Mouse (Mus musculus): ENCODE results near the gene Gemin7.
A peak's percentile ranks its signal among the peaks of the same experiment; 100 is the strongest.

Gemin7 gene

GRCm38 (mm10) chr7:19577877-19578414, 551 bp upstream of the Gemin7 start:
- no peak for DNase-seq (ENCODE audit: low read depth)

DNA sequence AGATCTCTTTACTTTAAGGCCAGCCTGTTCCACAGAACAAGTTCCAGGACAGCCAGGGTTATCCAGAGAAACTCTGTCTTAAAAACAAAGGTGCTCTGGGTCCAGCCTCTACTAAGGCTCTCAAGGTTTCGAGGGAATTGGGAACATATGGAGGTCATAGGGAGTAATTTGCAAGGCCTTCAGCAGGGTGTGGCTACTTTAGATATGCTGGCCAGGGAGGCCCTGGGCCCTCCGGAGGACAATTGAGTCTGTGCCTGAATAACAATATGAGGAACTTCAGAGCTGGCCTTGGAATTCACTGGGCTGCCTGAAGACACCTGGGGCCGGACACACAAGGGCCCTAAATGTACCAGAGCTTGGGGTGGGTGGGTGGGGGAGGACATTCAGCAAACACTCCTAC, 1.8 kb downstream of the Gemin7 start:
- no peak for DNase-seq (ENCODE audit: low read depth)

- no peak for DNase-seq (ENCODE audit: low read depth)
Observed at GRCm38 (mm10) chr7:19573776-19574140, 3.6 kb downstream of the Gemin7 start.

GRCm38 (mm10) chr7:19572926-19573775, 4.2 kb downstream of the Gemin7 start:
- DNase-seq (ENCODE audit: low read depth), result peak; percentile 93

GRCm38 (mm10) chr7:19569647-19570046, 7.7 kb downstream of the Gemin7 start:
- no peak for DNase-seq (ENCODE audit: low read depth)

DNA sequence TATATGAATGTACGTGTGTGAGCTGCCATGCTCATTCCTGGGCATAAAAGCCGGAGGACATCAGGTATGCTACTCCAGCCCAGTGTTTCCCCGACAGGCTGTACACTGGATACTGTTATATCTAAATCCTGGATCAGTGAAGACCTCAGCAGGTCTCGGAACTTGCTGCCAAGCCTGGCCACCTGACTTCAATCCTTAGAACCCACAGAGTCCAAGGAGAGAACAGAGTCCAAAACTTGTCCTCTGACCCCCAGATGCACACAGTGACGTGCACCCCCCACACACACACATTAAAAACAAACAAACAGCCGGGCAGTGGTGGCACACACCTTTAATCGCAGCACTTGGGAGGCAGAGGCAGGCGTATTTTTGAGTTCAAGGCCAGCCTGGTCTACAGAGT, 10.0 kb downstream of the Gemin7 start:
- no peak for DNase-seq (ENCODE audit: low read depth)

GRCm38 (mm10) chr7:19565803-19566202, 11.6 kb downstream of the Gemin7 start:
- no peak for DNase-seq (ENCODE audit: low read depth)

DNA sequence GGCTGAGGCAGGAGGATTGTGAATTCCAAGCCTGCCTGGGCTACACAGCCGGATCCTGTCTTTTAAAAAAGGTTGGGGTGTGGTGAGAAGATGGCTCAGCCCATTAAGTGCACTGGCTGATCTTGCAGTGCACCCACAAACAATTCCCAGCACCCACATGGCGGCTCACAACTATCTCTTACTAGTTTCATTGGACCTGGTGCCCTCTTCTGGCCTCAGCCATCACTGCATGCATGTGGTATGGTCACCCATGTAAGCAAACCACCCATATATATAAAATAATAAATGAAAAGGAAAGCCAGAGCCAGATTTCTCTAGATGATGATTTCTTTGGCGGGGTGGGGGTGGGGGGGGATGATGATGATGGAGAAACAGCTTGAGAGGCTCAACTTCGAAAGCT, 12.9 kb downstream of the Gemin7 start:
- peak; percentile 44 for DNase-seq (ENCODE audit: low read depth)

DNA sequence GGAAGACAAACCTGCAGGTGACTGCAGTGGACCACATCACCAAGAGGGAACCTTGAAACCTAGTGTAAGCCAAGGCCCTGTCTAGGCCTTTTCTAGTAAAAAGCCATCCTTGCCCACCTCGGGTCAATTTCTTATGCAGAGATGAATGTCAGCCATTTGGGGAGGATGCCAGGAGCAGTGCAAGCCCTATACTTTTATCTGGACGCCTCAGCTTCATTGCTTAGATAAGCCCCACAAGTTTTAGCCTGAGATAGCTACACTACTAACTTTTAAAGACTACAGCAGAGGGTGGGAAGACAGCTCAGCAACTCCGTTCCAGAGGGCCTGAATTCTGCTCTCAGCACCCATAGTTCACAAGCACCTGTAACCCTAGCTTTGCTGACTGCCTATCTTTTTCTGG, 13.5 kb downstream of the Gemin7 start:
- DNase-seq (ENCODE audit: low read depth), result no peak

DNA sequence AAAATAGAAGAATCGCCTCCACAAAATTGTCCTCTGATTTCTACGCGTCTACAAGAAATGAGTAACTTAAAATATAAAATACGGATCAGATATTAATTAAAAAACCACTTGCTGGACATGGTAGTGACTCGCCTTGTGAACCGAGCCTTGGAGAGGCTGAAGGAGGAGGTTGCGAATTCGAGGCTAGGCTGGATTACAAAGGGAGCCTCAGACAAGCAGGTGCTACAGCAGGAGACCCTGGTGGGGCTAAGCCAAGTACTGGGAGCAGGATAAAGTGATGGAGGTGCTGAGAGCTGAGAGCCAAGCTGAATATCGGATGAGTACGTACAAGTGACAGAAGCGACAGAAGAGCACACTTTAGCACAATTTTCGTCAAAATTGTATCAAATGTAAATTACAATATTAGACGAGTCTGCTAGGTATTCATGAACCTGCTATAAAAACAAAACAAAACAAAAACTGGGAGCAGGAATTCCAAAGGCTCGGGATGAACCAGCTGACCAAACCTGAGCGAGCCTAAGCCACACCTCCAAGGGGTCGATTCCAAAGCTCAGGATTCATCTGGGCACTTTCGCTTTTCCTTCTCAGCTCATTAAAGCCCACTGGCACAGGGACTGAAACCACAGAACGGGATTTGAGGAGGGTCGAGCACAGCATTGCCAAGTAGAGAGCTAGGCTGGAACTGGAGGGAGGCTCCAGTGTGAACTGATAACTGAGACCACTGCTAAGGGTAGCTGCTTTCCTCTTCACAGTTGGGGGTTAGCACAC, 14.6 kb downstream of the Gemin7 start, which contains the start of gene Ppp1r37:
Gene Ppp1r37 (minus strand): TSS at position 434 of the 768 bp plus-strand sequence.
- DNase-seq (ENCODE audit: low read depth), result no peak

- peak; percentile 97 for DNase-seq (ENCODE audit: low read depth)
Observed at GRCm38 (mm10) chr7:19561765-19562642, 15.4 kb downstream of the Gemin7 start.

- DNase-seq (ENCODE audit: low read depth), result no peak
Observed at GRCm38 (mm10) chr7:19561431-19561764, 16.0 kb downstream of the Gemin7 start.

DNA sequence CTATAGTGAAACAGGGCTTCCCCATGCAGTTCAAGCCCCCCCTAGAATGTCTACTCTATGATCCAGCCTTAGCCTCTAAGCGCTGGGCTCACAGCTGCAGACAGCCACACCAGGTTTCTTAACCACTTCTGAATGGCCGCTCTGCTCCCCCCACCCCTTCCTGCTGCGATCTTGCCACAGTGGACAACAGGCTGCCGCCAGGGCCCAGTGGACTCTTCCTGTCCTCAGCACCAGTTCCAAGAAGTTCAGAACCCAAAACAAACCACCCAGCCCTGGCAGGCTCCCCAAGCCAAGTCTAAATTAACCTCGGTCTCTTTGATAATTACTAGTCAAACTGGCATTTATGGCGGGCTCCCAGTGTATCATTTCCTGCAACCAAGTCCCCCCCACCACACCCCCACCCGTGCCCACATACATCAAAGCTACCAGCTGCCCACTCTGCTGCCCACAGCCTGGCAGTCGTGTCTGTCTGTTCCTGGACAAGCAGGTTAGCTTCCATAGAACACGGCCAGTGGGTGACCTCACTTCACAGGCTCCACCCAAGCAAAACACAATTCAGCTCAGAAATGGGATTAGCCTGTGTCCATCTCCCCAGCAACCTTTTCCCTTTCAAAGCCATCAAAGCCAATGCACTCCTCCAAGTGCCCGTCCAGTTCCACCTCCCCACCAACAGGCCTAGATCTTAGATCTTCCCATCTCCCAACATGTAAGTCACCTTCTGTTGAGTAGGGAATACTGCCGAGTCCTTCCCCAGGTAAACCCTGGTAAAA, 16.7 kb downstream of the Gemin7 start:
- DNase-seq (ENCODE audit: low read depth), result peak; percentile 33

- DNase-seq (ENCODE audit: low read depth), result peak; percentile 65
Observed at GRCm38 (mm10) chr7:19558965-19559364, 18.4 kb downstream of the Gemin7 start.

- DNase-seq (ENCODE audit: low read depth), result no peak
Observed at GRCm38 (mm10) chr7:19557982-19558900, 19.2 kb downstream of the Gemin7 start.

DNA sequence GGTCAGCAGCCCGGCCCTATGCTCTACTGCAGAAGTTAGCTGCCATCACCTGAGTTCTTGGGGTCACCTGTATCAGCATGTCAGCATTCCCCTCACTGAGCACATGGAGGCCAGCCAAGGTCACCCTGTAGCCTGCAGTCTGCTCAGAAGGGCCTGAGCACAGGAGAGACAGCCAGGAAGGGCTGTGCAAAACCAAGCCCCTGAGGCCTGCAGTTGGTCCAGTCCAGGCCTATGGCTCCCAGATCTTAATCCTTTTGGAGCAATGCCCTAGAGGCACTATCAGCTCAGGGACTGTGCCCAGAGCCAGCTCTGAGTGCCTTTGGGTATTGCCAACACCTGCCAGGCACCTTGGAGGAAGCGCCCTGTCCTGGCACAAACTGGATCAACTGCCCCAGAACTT, 20.3 kb downstream of the Gemin7 start:
- no peak for DNase-seq (ENCODE audit: low read depth)

DNA sequence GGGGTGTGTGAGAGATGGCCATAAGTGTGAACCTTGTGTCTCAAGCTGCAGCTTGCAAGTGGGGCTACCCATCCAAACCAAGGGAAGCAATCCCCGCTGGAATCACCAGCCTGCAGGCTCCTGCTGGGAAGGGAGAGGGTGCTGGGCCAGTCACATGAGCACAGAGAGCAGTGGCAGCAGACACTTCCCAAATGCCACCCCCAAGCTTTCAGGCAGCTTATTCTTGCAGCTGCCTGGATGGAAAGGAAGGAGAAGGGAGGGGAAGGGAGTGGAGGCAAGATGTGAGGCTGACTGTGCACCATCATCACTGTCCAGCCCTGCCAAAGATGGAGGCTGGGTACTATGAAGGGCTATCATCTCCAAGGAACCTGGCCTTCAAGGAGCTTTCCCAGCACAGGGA, 23.2 kb downstream of the Gemin7 start:
- DNase-seq (ENCODE audit: low read depth), result no peak

GRCm38 (mm10) chr7:19552443-19552842, 25.0 kb downstream of the Gemin7 start:
- no peak for DNase-seq (ENCODE audit: low read depth)

- no peak for DNase-seq (ENCODE audit: low read depth)
Observed at GRCm38 (mm10) chr7:19551634-19552033, 25.8 kb downstream of the Gemin7 start.

DNA sequence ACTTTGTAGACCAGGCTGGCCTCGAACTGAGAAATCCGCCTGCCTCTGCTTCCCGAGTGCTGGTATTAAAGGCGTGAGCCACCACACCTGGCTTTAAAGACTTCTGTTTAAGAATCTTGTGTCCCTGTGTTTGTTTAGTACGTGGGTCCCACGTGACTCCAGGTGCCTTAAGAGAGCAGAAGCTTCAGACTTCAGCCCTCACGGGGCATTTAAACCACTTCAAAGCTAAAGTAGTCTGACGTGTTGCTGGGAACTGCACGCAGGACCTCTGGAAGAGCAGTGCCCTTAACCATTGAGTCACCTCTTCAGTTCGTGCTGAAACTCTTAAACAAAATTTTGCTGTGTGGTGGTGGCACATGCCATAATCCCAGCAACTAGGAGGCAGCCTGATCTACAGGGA, 28.0 kb downstream of the Gemin7 start:
- no peak for DNase-seq (ENCODE audit: low read depth)

All from induced T-regulatory cell, adult 2 months (primary cell).